Mouse (Mus musculus) kidney, postnatal 14 days (tissue): Measurements from ENCODE around the gene Gm5136.

Experiments used
- DNase-seq: peaks from one replicate; pipeline ENCODE4 v3.0.0; 2022; ENCODE audit warnings: mixed read lengths

Gene Gm5136

GRCm38 (mm10) chr10:108699946-108700345, at the start of gene Gm5136:
Gm5136 (minus strand) TSS chr10:108700160.
- DNase-seq, result no peak

GRCm38 (mm10) chr10:108743759-108744158, 43.8 kb upstream of the Gm5136 start:
- no peak for DNase-seq

- DNase-seq, result peak; percentile 20
Measured at GRCm38 (mm10) chr10:108733982-108734381, 34.0 kb upstream of the Gm5136 start.

GRCm38 (mm10) chr10:108728961-108729360, 29.0 kb upstream of the Gm5136 start:
- DNase-seq, result no peak

GRCm38 (mm10) chr10:108726391-108726790, 26.4 kb upstream of the Gm5136 start:
- DNase-seq, result no peak

- no peak for DNase-seq
Measured at GRCm38 (mm10) chr10:108724878-108725277, 24.9 kb upstream of the Gm5136 start.

- DNase-seq, result peak; percentile 10
Measured at GRCm38 (mm10) chr10:108710514-108710913, 10.6 kb upstream of the Gm5136 start.

- no peak for DNase-seq
Measured at GRCm38 (mm10) chr10:108705658-108706057, 5.7 kb upstream of the Gm5136 start.

GRCm38 (mm10) chr10:108701361-108702128, 1.6 kb upstream of the Gm5136 start:
- DNase-seq, result no peak

- DNase-seq, result no peak
Measured at GRCm38 (mm10) chr10:108697062-108697461, 2.9 kb downstream of the Gm5136 start.

- DNase-seq, result no peak
Measured at GRCm38 (mm10) chr10:108690954-108691353, 9.0 kb downstream of the Gm5136 start.

GRCm38 (mm10) chr10:108686696-108687095, 13.3 kb downstream of the Gm5136 start:
- no peak for DNase-seq

- no peak for DNase-seq
Measured at GRCm38 (mm10) chr10:108679675-108680390, 20.1 kb downstream of the Gm5136 start.

- DNase-seq, result no peak
Measured at GRCm38 (mm10) chr10:108677053-108677452, 22.9 kb downstream of the Gm5136 start.

GRCm38 (mm10) chr10:108668944-108669343, 31.0 kb downstream of the Gm5136 start:
- no peak for DNase-seq

GRCm38 (mm10) chr10:108660295-108660694, 39.7 kb downstream of the Gm5136 start:
- DNase-seq, result no peak

- DNase-seq, result no peak
Measured at GRCm38 (mm10) chr10:108658300-108658699, 41.7 kb downstream of the Gm5136 start.

- DNase-seq, result no peak
Measured at GRCm38 (mm10) chr10:108657669-108658068, 42.3 kb downstream of the Gm5136 start.

- no peak for DNase-seq
Measured at GRCm38 (mm10) chr10:108656898-108657297, 43.1 kb downstream of the Gm5136 start.

GRCm38 (mm10) chr10:108655074-108655473, 44.9 kb downstream of the Gm5136 start:
- no peak for DNase-seq

GRCm38 (mm10) chr10:108652831-108653230, 47.1 kb downstream of the Gm5136 start:
- no peak for DNase-seq

GRCm38 (mm10) chr10:108652066-108652465, 47.9 kb downstream of the Gm5136 start:
- DNase-seq, result no peak

- no peak for DNase-seq
Measured at GRCm38 (mm10) chr10:108649174-108649573, 50.8 kb downstream of the Gm5136 start.
